Mouse (Mus musculus) spleen, adult 2 months (tissue): ENCODE results near the gene Tfap4.

ENCODE experiments used
- CTCF ChIP-seq: fragments of 200-500 bp; IDR thresholded peaks from 2 replicates; pipeline ENCODE4 v1.5.1; 2011; ENCODE audit warnings: mild to moderate bottlenecking, inconsistent platforms; ENCODE audit not compliant: insufficient read depth, insufficient read length, insufficient replicate concordance; ENCODE audit errors: extremely low read depth
- POLR2A ChIP-seq: fragments of 200-500 bp; IDR thresholded peaks from 2 replicates; pipeline ENCODE4 v1.6.1; 2011; ENCODE audit warnings: low read depth, low read length, inconsistent platforms

- TF ChIP-seq CTCF (no peak), POLR2A (no peak)
Observed at GRCm38 (mm10) chr16:4557085-4557484, 2.6 kb downstream of the Tfap4 start.
